Mouse (Mus musculus): ENCODE results near the gene Simc1.

DNA sequence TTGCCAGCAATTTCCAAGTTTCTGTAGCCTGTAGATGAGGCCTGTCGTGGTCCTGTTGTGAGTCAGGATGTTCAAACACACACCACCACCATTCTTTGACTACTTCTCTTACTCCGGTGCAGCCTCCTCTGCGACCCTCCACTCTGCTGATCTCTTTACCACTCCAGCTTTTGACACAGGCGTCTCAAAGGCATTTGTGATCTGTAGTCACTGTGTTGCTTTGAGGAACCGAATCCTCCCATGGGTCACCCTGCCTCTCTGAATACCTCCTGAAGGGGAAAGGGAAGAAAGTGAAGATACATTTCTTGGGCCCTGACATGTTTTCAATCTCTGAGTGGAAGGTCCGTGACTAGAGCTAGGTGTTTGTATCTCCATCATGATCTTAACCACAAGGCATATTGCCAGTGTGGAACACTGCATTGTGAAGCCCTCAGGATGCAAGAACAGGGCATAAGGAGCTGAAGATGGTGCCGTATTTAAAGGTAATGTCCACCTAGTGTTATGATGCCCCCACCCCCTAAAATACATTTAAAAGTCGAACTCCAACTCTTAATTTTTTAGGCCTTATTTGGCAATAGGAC is 88.3 kb downstream of the Simc1 start:
- TF ChIP-seq GATA1 (IDR thresholded peaks at IDR 0.05; ENCODE audit: low read length) (no peak), TAL1 (IDR thresholded peaks at IDR 0.05; ENCODE audit: low read length) (no peak)
